Mouse (Mus musculus) ES-Bruce4 (cell line): ENCODE measurements at regions not wholly inside any gene's neighbourhood (a gene's known extent, or its start where the extent isn't known, plus 50 kb on each side); places are given as distances from the start of the nearest gene placed in this dataset.

Source experiments
- H3K27ac ChIP-seq: 2 replicates; pipeline ENCODE4 v1.5.1; 2012; ENCODE audit warnings: low read length, inconsistent platforms; ENCODE audit not compliant: insufficient read depth
- H3K27me3 ChIP-seq: 2 replicates; pipeline ENCODE4 v1.6.1; 2012; ENCODE audit warnings: mild to moderate bottlenecking, low read length, inconsistent platforms; ENCODE audit not compliant: control insufficient read depth, poor library complexity, insufficient read depth, severe bottlenecking
- H3K36me3 ChIP-seq: 2 replicates; pipeline ENCODE4 v1.6.1; 2012; ENCODE audit warnings: inconsistent platforms, mild to moderate bottlenecking, low read length, moderate library complexity; ENCODE audit not compliant: control insufficient read depth, poor library complexity, insufficient read depth, severe bottlenecking
- H3K4me1 ChIP-seq: one replicate; pipeline ENCODE4 v1.8.1; 2011; ENCODE audit warnings: low read length; ENCODE audit not compliant: control insufficient read depth, insufficient read depth
- H3K4me3 ChIP-seq: 2 replicates; pipeline ENCODE4 v1.5.1; 2011; ENCODE audit warnings: low read depth, mild to moderate bottlenecking, low read length
- H3K9ac ChIP-seq: 2 replicates; pipeline ENCODE4 v1.6.1; 2012; ENCODE audit warnings: low read depth, mild to moderate bottlenecking, inconsistent platforms; ENCODE audit not compliant: poor library complexity, severe bottlenecking
- H3K9me3 ChIP-seq: replicated peaks from 2 replicates; pipeline ENCODE4 v1.6.1; 2012; ENCODE audit warnings: mild to moderate bottlenecking, low read length, inconsistent platforms; ENCODE audit not compliant: control insufficient read depth, poor library complexity, insufficient read depth, severe bottlenecking
- CTCF ChIP-seq: IDR thresholded peaks from one replicate; pipeline ENCODE4 v1.8.1; 2011; ENCODE audit warnings: low read depth, low read length
- EP300 ChIP-seq: IDR thresholded peaks from 2 replicates; pipeline ENCODE4 v1.6.1; 2011; ENCODE audit warnings: low read depth, low read length; ENCODE audit not compliant: insufficient read depth
- POLR2A ChIP-seq: IDR thresholded peaks from one replicate; pipeline ENCODE4 v1.8.1; 2011; ENCODE audit warnings: low read length; ENCODE audit not compliant: insufficient read depth

DNA sequence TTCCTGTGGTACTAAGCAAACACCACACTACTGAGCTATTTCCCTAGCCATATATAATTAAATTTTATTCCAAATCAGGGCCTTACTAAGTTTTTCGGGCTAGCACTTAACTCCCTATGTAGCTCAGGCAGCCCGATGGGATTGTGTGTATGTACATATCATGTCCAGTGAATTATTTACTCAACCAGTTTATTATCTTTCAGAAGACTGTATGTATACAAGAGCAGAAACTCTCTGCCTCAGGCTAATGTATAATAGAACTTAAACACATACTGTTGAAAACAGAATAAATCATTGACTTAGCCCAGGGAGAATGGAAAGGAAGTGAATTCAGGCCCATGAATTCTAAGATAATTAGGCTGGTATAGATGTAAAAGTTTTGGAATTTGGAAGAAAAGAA, 74.1 kb upstream of the Gnai1 start:
- no peak overlapping the region for H3K9ac ChIP-seq
- no peak overlapping the region for H3K27ac ChIP-seq
- no peaks in the 10 kb centered on the region for H3K9me3 ChIP-seq
- H3K27me3 ChIP-seq, result no peaks in the 10 kb centered on the region
- no peaks in the 10 kb centered on the region for H3K36me3 ChIP-seq
- TF ChIP-seq CTCF (no peak), POLR2A (no peak), EP300 (no peak)
- H3K4me3 ChIP-seq, result no peak overlapping the region
- no peaks in the 10 kb centered on the region for H3K4me1 ChIP-seq

DNA sequence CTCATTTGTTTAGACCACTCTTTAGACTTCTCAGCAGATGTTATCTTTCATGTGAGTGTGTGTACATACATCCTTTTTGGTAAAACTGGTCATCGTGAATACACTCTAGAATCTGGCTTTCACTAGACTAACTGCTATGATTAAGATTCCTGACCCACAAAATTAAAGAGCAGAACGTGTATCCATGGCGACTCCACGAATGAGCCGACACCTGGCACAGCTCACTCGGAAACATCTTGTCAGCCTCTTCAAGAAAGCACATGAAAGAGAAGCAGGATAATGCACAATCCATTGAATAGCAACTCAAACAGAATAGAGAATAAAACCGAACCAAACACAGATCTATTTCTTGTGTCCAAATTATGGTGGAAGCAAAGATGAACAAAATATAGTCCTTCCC, 73.1 kb upstream of the Gnai1 start:
- Histone ChIP-seq H3K27me3 (no peaks in the 10 kb centered on the region), H3K9ac (no peak overlapping the region), H3K27ac (no peak overlapping the region), H3K4me1 (no peaks in the 10 kb centered on the region), H3K36me3 (no peaks in the 10 kb centered on the region), H3K9me3 (no peaks in the 10 kb centered on the region), H3K4me3 (no peak overlapping the region)
- no peak for TF ChIP-seq CTCF
- no peak for TF ChIP-seq EP300
- TF ChIP-seq POLR2A, result no peak

DNA sequence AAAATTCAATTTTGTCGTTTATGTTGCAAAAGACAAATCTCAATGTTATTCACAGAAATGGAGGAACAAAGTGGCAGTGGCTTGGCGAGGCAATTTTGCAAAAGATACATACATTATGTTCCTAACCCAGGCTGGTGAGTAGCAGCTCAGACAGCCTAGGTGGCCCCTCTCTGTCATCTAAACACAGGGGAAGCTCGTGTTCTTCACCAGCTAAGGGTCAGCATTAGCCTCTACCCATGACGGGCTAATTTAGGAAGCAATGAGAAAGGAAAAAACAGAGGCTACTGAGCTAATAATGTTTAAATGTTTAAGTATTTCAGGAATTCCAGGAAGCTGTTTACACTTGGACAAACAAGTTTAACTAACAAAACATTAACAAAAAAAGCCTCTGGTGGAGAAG, 64.9 kb upstream of the Gnai1 start:
- Histone ChIP-seq H3K4me1 (no peaks in the 10 kb centered on the region), H3K4me3 (no peak overlapping the region), H3K27me3 (no peaks in the 10 kb centered on the region), H3K9ac (no peak overlapping the region), H3K27ac (no peak overlapping the region), H3K36me3 (no peaks in the 10 kb centered on the region), H3K9me3 (no peaks in the 10 kb centered on the region)
- no peak for TF ChIP-seq POLR2A
- TF ChIP-seq EP300, result no peak
- TF ChIP-seq CTCF, result no peak

DNA sequence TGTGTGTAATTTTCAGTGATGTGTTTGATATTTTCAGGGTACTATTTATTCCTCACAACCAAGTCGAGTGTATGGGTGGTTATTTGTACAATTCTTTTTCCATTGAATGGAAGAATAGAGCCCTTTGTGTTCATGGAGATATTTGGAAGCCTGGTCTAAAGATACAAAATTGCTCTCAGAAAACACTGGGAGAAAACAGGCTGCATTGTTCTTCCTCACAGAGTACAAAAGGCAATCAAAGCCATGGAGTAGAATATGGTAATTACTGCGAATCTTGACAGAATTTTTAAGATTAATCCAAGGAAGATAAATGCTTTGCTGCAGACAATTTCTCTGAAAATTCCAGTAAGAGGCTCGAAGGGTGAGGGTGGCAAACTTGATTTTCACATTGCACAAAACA, 54.7 kb upstream of the Gnai1 start:
- Histone ChIP-seq H3K9me3 (no peaks in the 10 kb centered on the region), H3K27ac (no peak overlapping the region), H3K9ac (no peak overlapping the region), H3K4me1 (no peaks in the 10 kb centered on the region), H3K4me3 (no peak overlapping the region), H3K27me3 (no peaks in the 10 kb centered on the region), H3K36me3 (no peaks in the 10 kb centered on the region)
- no peak for TF ChIP-seq POLR2A
- TF ChIP-seq CTCF, result no peak
- TF ChIP-seq EP300, result no peak
